Mouse (Mus musculus): ENCODE data around the gene Gipc3.

Gene Gipc3

DNA sequence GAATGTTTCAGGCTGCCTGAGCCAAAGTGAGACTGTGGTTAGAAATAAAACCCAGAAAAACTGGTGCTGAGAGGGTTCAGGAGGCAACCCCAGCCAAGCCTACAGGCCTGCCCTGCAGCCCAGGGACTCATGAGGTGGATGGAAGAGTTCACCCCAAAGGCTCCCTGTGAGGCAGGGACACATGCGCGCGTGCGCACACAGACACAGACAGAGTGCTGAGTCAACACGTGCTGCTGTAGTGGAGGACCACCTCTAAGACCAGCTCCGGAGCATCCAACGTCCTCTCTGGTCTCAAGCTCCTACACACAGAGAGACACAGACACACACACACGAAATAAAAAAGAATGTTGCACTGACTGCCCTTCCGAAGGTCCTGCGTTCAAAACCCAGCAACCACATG, 32.3 kb upstream of the Gipc3 start:
- intact Hi-C loops (cut with DNase I): no loop called here

- intact Hi-C loops (cut with DNase I): no loop called here
Observed at GRCm38 (mm10) chr10:81367207-81367495, 24.1 kb upstream of the Gipc3 start.

- intact Hi-C loops (cut with DNase I): no loop called here
Observed at GRCm38 (mm10) chr10:81366477-81367206, 23.6 kb upstream of the Gipc3 start.

GRCm38 (mm10) chr10:81365672-81366476, 22.8 kb upstream of the Gipc3 start, which contains the start of gene 4930404N11Rik:
4930404N11Rik (minus strand) TSS chr10:81365816.
- intact Hi-C loops (cut with DNase I): no loop called here

GRCm38 (mm10) chr10:81365073-81365472, 22.0 kb upstream of the Gipc3 start:
- intact Hi-C loops (cut with DNase I): no loop called here

GRCm38 (mm10) chr10:81364666-81365065, 21.6 kb upstream of the Gipc3 start:
- intact Hi-C loops (cut with DNase I): no loop called here

GRCm38 (mm10) chr10:81363436-81364346, 20.6 kb upstream of the Gipc3 start:
- intact Hi-C loops (cut with DNase I): no loop called here

- intact Hi-C loops (cut with DNase I): no loop called here
Observed at GRCm38 (mm10) chr10:81362336-81362949, 19.4 kb upstream of the Gipc3 start.

GRCm38 (mm10) chr10:81360721-81361120, 17.7 kb upstream of the Gipc3 start:
- intact Hi-C loops (cut with DNase I): no loop called here

GRCm38 (mm10) chr10:81358841-81359240, 15.8 kb upstream of the Gipc3 start:
- intact Hi-C loops (cut with DNase I): no loop called here

- intact Hi-C loops (cut with DNase I): no loop called here
Observed at GRCm38 (mm10) chr10:81358209-81358608, 15.1 kb upstream of the Gipc3 start.

DNA sequence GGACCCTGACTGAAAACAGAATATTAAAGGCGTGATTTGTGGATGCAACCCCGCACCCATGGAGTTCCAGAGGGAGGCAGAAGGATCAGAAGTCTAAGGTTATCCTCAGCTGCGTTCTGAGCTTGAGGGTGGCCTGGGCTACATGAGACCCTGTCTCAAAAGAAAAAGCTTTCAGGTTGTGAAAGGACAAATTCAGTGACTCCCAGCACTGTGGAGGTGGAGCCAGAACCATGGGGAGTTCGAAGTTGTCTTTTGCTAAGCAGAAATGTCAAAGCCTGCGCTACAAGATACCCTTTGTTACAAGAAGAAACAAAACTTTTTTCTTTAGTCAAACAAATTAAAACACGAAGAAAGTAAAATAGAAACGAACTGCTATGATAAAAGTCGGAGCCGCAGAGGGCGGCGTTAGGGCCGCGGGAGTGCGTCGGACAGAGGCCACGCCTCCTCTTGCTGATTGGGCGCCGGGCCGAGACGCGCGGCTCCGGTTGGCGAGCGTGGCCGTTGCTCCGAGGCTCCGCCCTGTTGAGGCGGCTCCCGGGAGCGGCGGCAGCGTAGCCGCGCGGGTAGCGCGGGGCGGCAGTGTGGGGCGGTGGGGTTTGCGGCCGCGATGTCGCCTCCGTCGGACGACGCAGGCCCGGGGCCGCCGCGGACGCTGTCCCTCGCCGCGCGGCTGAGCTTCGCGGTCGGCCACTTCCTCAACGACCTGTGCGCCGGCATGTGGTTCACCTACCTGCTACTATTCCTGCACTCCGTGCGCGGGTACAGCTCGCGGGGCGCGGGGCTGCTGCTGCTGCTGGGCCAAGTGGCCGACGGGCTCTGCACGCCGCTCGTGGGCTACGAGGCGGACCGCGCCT, 14.2 kb upstream of the Gipc3 start, which contains the start of gene Mfsd12:
TSS of gene Mfsd12 (plus strand) at position 501 of the 854 bp plus-strand sequence.
- intact Hi-C loops (cut with DNase I): no loop called here

DNA sequence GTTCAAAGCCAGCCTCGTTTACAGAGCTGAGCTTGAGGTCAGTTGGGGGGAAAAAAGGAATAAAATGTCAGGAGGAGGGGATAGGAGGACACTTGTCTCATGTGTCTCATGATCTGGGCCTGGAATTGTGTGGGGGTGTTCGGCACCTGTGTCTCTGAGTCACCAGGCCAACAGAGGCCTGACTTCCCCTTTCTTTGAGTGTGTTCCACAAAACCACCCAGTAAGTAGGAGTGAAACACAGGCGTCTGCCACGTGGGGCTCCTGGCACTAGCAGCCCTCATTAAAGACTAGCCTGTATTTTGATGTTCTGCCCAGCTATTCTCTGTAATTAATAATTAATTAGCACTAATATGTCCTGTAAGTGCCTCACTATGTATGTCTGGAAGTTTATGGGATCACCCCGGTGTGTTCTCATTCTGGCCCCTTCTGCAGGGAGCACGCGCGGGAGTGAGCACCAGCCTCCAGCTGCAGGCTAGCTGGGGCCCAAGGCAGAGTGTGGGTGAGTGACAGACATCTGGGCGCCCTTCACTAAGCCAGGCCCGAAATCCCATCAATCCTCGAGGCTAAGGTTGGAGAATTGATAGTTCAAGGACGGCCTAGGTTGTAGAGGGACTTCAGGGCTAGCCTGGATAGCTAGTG, 13.4 kb upstream of the Gipc3 start:
- intact Hi-C loops (cut with DNase I): no loop called here

DNA sequence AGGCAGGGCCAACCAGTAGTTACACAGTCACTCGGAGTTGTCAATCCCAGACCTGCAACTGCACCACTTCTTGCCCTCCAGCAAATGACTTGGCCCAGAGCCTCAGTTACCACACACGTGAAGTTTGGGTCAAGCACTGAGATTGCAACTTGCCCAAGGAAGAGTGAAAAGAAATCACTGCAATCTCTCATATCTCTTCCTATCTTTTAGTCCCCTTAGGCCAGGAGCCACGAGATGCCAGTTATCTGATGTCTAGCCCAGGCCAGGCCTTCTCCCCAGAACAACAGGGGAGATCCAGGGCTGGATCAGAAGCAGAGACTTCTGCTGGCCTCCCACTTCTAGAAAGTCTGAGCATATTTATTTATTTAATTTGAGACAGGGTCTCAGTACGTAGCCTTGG, 12.5 kb upstream of the Gipc3 start:
- intact Hi-C loops (cut with DNase I): no loop called here

GRCm38 (mm10) chr10:81354738-81355477, 11.8 kb upstream of the Gipc3 start:
- intact Hi-C loops (cut with DNase I): no loop called here

- intact Hi-C loops (cut with DNase I): no loop called here
Observed at GRCm38 (mm10) chr10:81351678-81352291, 8.7 kb upstream of the Gipc3 start.

DNA sequence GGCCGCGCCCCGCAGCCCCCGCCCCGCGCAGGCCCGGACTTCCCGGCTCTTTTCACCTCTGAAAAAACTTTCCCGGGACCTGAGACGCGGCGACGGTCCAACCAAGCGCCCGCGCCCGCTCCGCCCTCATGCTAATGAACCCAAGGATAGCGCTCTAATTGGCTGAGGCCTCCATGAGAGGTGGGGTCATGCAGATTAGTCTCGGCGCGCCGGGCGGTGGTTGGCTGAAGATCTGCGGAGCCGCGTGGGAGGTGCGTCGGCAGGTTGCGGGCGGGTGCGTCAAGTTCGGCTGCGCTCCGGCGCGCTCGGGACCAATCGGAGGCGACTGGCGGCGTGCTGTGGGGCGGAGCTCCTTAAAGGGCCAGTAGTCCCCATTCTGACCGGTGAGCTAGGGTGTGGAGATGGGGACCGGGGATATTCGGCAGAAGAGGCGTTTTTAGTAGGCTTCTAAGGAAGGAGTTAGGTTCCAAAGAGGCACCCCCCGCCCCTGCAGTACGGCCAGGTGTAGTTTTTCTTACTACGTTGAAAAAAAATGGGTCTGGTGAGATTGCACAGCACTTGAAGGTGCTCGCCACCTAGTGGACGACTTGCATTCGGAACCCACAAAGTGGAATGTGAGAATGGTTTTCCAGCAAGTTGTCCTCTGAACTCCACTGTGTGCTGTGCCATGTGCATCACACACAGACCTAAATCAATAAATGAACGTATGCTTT, 7.4 kb upstream of the Gipc3 start, which contains the start of gene Hmg20b:
TSS of gene Hmg20b (minus strand) at position 130 of the 713 bp plus-strand sequence.
- intact Hi-C loops (cut with DNase I): no loop called here

DNA sequence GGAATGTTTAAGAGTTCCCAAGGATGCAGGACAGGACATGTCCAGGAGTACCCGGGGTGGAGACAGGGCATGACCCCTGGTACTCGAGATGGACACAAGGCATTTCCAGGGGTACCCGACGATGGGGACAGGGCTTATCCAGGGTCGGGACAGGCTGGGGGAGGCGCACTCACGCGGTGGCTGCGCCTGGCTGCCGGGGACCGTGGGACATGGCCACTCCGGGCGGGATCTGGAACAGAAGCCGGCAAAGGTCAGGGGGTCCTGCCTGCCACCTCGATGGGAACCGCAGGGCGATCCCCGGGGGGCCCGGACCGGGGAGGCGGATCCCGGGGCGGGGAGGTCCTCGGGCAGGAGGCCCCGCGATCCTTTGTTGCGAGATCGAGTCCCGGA, 6.9 kb upstream of the Gipc3 start:
- intact Hi-C loops (cut with DNase I): no loop called here

All from adrenal gland (tissue).